Mouse (Mus musculus): Measurements from ENCODE around the gene Fnip2. TPM values are rescaled to one million over a fixed set of nuclear protein-coding genes. Genes with fewer than 3 reads are reported as not detected.

The Fnip2 gene
- polyA plus RNA-seq, 1 experiment from 2014 or later = 5.4 TPM

- no peak for DNase-seq (ENCODE audit: low spot score)
- 91% methylated on average over 5 of the region's 5 CpGs for WGBS
- H3K27ac ChIP-seq (replicated peaks) = no peak overlapping the region
- no peaks in the 10 kb centered on the region for H3K9me3 ChIP-seq
- no peaks in the 10 kb centered on the region for H3K4me1 ChIP-seq
- no peaks in the 10 kb centered on the region for H3K36me3 ChIP-seq (replicated peaks)
- H3K27me3 ChIP-seq (replicated peaks; ENCODE audit: low read depth, poor library complexity, severe bottlenecking) = no peaks in the 10 kb centered on the region
- no peak overlapping the region for H3K4me3 ChIP-seq
These were observed 7.9 kb downstream of the Fnip2 start for GRCm38 (mm10) chr3:79559773-79560045.

DNA sequence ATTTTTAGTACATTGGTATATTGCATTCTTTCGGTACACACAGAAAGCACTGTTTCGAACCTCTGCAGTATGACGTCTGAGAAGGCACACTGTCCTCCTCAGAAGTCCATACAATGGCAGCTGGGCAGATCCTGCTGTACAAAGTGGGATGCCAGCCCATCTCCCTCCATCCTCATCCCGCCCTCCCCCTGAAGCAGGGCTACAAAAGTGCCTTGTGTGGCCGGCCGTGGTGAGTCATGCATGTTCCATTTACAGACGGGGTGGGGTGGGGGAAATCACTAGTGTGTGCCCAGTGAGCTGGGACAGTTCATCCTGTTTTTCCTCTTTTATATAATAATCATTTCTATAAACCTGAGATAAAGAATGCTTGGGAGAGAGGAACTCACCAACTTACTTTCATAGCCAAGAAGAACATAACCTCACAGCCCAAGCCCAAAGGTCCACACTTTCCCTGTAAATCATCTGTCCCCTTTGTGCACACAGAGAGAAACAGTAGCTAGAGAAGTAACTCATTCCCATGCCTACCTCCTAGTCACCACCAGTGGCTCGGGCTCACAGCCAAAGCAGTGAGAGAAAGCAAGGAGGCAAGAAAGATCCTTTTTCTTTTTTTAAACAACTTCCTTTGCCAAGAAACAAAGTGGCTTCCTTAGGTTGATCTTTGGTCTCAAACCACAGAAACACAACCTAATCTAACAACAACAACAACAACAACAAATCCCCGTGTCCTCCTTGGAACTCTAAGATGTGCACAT is 8.4 kb downstream of the Fnip2 start:
- no peaks in the 10 kb centered on the region for H3K27me3 ChIP-seq (replicated peaks; ENCODE audit: low read depth, poor library complexity, severe bottlenecking)
- WGBS = 82% methylated on average over 9 of the region's 9 CpGs
- no peak overlapping the region for H3K27ac ChIP-seq (replicated peaks)
- no peaks in the 10 kb centered on the region for H3K4me1 ChIP-seq
- DNase-seq (ENCODE audit: low spot score) = no peak
- H3K4me3 ChIP-seq = no peak overlapping the region
- H3K9me3 ChIP-seq = no peaks in the 10 kb centered on the region
- no peaks in the 10 kb centered on the region for H3K36me3 ChIP-seq (replicated peaks)

DNA sequence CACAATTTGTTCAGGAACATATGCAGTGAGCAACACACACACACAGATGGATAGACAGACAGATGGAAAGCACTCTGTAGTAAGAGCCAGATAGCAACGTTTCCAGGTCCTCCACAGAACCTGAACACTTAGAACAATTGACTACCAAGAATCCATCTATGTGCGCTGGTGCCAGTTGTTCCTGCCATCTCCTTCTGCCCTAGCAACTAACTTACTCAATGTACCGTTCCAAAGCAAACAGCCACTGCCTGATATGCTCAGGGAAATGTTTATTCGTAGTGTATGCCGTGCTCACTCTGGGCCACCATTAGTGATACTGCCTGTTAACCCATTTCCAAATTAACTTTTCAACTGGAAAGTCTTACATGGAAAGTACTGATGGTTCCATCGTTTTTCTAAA is 12.5 kb downstream of the Fnip2 start:
- 90% methylated on average over 6 of the region's 6 CpGs for WGBS
- DNase-seq (ENCODE audit: low spot score) = no peak
- Histone ChIP-seq H3K27ac (replicated peaks) (no peak overlapping the region), H3K4me3 (no peak overlapping the region), H3K9me3 (no peaks in the 10 kb centered on the region), H3K36me3 (replicated peaks) (0 out of 2 replicates have a peak, but pooled peaks cover 3% of the 10 kb centered on the region), H3K27me3 (replicated peaks; ENCODE audit: low read depth, poor library complexity, severe bottlenecking) (no peaks in the 10 kb centered on the region), H3K4me1 (no peaks in the 10 kb centered on the region)

DNA sequence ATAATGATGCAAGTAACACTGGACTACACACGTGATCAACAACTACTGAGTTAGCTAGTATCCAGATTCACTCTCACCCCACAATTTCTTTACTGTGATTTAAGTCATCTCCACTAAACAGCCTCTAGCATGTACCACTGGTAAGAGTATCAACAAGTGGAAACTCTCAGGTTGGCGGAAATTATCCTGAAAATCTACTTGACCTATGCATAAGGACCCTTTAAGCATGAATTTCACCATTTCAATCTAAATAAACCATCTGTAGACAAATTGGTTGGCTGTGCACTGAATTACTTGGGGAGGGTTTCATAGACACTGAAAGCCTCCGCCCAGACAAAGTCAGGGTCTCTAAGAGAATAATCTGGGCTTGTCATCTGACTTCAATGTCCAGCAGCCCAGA is 13.8 kb downstream of the Fnip2 start:
- H3K9me3 ChIP-seq = no peaks in the 10 kb centered on the region
- no peak for DNase-seq (ENCODE audit: low spot score)

DNA sequence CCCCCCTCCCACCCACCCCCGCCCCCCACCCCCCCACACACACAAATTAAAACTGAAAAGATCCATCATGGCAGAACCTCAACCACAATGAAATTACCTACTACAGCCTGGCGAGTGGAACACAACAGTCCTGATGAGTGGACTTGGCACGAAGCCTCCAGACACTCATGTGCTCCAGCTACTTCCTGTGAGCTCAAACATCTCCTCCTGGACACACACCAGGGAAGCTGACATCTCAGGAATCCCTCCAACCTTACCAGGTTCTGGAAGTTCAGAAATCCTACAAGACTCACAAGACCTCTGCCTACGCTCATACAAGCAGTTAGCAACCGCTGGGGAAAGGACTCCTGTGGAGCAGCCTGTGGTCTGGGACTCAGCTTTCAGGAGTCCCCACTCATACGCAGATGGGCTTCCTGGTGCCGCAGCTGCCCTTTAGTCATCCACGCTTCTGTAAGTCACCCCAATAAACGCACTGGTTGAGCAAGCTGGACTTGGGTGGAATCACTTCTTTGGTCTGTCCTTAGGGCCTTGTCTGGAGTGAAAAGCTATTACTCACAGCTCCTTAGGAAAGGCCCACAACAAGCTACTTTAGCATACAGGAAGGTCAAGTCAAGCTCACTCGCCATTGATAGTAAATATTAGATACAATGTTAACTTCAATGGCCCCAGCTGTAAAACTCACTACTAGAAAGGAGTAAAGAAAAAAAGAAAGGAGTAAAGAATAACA is 15.6 kb downstream of the Fnip2 start:
- Histone ChIP-seq H3K36me3 (replicated peaks) (0 out of 2 replicates have a peak, but pooled peaks cover 3% of the 10 kb centered on the region), H3K27me3 (replicated peaks; ENCODE audit: low read depth, poor library complexity, severe bottlenecking) (no peaks in the 10 kb centered on the region), H3K27ac (replicated peaks) (no peak overlapping the region), H3K9me3 (no peaks in the 10 kb centered on the region), H3K4me3 (no peak overlapping the region), H3K4me1 (peaks cover 4% of the 10 kb centered on the region; the same call in 1 of the 2 replicates)
- 88% methylated on average over 10 of the region's 10 CpGs for WGBS
- no peak for DNase-seq (ENCODE audit: low spot score)

More for the DNA sequence above, 13.8 kb downstream of the Fnip2 start:
- no peak overlapping the region for H3K4me3 ChIP-seq
- peaks cover 4% of the 10 kb centered on the region; the same call in 1 of the 2 replicates for H3K4me1 ChIP-seq
- no peaks in the 10 kb centered on the region for H3K27me3 ChIP-seq (replicated peaks; ENCODE audit: low read depth, poor library complexity, severe bottlenecking)
- 92% methylated on average over 3 of the region's 3 CpGs for WGBS
- H3K36me3 ChIP-seq (replicated peaks) = 0 out of 2 replicates have a peak, but pooled peaks cover 3% of the 10 kb centered on the region
- no peak overlapping the region for H3K27ac ChIP-seq (replicated peaks)

- no peaks in the 10 kb centered on the region for H3K9me3 ChIP-seq
- peaks cover 3% of the 10 kb centered on the region; the same call in 1 of the 2 replicates for H3K36me3 ChIP-seq (replicated peaks)
- no peak for DNase-seq (ENCODE audit: low spot score)
- no peak overlapping the region for H3K27ac ChIP-seq (replicated peaks)
- 96% methylated on average over 8 of the region's 8 CpGs for whole genome bisulfite sequencing
- H3K4me3 ChIP-seq = no peak overlapping the region
- H3K27me3 ChIP-seq (replicated peaks; ENCODE audit: low read depth, poor library complexity, severe bottlenecking) = no peaks in the 10 kb centered on the region
- H3K4me1 ChIP-seq = peaks cover 4% of the 10 kb centered on the region; the same call in 1 of the 2 replicates
These were observed 17.7 kb downstream of the Fnip2 start for GRCm38 (mm10) chr3:79549751-79550393.

- Histone ChIP-seq H3K27ac (replicated peaks) (no peak overlapping the region), H3K4me1 (peaks cover 4% of the 10 kb centered on the region; the same call in 1 of the 2 replicates), H3K36me3 (replicated peaks) (peaks cover 4% of the 10 kb centered on the region; the same call in 1 of the 2 replicates), H3K4me3 (no peak overlapping the region), H3K9me3 (no peaks in the 10 kb centered on the region), H3K27me3 (replicated peaks; ENCODE audit: low read depth, poor library complexity, severe bottlenecking) (no peaks in the 10 kb centered on the region)
- no peak for DNase-seq (ENCODE audit: low spot score)
- 83% methylated on average over 17 of the region's 17 CpGs for WGBS
These were observed 18.7 kb downstream of the Fnip2 start for GRCm38 (mm10) chr3:79548681-79549437.

GRCm38 (mm10) chr3:79542585-79542984 is 25.0 kb downstream of the Fnip2 start:
- Histone ChIP-seq H3K4me3 (no peak overlapping the region), H3K27me3 (replicated peaks; ENCODE audit: low read depth, poor library complexity, severe bottlenecking) (no peaks in the 10 kb centered on the region), H3K27ac (replicated peaks) (no peak overlapping the region), H3K9me3 (no peaks in the 10 kb centered on the region), H3K36me3 (replicated peaks) (peaks cover 5% of the 10 kb centered on the region; the same call in 1 of the 2 replicates), H3K4me1 (peaks cover 4% of the 10 kb centered on the region)
- DNase-seq (ENCODE audit: low spot score) = no peak
- 36% methylated on average over 6 of the region's 6 CpGs for WGBS

DNA sequence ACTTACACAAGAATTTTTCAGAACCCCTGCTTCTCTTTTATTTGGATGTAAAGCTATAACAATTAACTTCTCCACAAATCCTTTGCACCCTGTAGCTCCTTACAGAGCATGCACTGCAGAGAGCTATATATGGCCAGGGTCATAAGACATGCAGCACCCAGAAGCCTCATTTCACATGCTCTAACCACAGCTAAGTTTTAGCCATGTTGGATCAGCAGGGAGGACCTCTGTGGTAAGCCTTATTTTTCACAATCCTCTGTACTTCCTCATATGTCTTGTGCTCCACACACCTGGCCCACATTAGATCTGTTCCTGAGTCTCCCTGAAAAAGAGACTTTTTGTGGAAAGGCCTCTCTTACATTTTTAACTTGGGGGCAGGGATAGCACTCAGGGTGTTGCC is 27.9 kb downstream of the Fnip2 start:
- Histone ChIP-seq H3K36me3 (replicated peaks) (0 out of 2 replicates have a peak, but pooled peaks cover 5% of the 10 kb centered on the region), H3K4me1 (peaks cover 4% of the 10 kb centered on the region), H3K27ac (replicated peaks) (no peak overlapping the region), H3K27me3 (replicated peaks; ENCODE audit: low read depth, poor library complexity, severe bottlenecking) (no peaks in the 10 kb centered on the region), H3K9me3 (no peaks in the 10 kb centered on the region), H3K4me3 (no peak overlapping the region)
- no peak for DNase-seq (ENCODE audit: low spot score)

DNA sequence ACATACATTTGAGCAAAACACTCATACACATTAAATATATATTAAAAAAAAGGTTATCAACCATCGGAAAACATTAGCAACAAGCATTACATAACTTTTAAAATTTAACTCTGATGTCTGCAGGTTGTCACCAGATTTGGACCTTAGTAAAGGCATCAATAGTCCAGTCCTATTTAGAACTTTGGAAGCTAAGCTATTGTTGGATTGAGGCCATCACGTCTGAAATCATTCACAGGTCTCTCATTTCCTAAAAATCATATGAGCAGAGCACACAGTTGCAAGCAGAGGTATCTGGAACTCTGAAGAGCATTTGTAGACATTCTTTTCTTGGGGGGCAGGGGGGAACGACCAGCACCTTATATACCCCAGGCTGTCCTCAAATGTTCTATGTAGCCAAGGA is 28.5 kb downstream of the Fnip2 start:
- Histone ChIP-seq H3K4me3 (no peak overlapping the region), H3K36me3 (replicated peaks) (0 out of 2 replicates have a peak, but pooled peaks cover 5% of the 10 kb centered on the region), H3K27me3 (replicated peaks; ENCODE audit: low read depth, poor library complexity, severe bottlenecking) (no peaks in the 10 kb centered on the region), H3K9me3 (no peaks in the 10 kb centered on the region), H3K27ac (replicated peaks) (no peak overlapping the region), H3K4me1 (peaks cover 4% of the 10 kb centered on the region)
- DNase-seq (ENCODE audit: low spot score) = no peak
- 93% methylated on average over 3 of the region's 3 CpGs for WGBS

DNA sequence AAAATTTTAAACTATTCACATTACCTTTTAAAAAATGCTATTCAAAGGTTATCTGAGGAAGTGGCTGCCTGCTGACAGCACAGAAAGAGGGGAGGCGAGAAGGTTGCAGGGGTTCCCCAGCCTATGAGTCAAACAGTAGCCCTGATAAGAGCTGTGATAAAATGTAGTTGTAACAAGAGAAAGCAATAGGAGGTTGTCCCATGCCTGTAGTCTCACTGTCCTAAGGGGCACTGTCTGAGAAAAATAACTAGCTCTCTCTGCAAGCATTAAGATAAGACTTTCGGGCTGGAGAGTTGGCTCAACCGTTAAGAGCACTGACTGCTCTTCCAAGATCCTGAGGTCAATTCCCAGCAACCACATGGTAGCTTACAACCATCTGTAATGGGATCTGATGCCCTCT is 29.3 kb downstream of the Fnip2 start:
- no peak overlapping the region for H3K4me3 ChIP-seq

DNA sequence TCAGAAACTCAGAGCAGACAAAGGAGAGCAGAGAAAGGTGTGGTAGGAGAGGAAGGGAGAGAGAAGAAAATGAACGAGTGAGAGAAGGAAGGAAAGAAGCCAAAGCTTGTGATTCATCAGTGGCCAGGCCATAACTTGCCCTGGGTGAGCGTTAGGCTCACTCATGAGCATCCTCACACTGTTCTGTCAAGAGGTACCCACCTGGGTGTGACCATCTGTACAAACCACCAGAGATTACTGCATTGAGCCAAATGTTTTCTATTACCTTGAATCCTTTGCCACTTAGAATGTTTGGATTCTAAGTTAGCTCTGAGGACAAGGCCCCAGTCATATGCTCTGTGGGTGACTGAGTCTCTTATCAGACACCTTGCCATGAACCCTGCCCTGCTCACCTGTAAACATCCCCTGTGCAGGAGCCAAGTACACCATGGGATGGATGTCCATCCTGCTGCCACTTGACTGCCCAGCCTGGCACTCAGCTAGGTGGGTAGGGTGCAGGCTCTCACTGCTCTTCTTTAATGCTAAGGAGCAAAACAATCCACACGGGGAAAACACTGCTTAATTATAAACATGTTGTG is 29.9 kb downstream of the Fnip2 start:
- Histone ChIP-seq H3K4me3 (no peak overlapping the region), H3K9me3 (no peaks in the 10 kb centered on the region), H3K4me1 (peaks cover 3% of the 10 kb centered on the region), H3K27me3 (replicated peaks; ENCODE audit: low read depth, poor library complexity, severe bottlenecking) (no peaks in the 10 kb centered on the region), H3K27ac (replicated peaks) (no peak overlapping the region), H3K36me3 (replicated peaks) (no peaks in the 10 kb centered on the region)
- DNase-seq (ENCODE audit: low spot score) = no peak
- 84% methylated on average over 3 of the region's 3 CpGs for WGBS

More for the DNA sequence above, 29.3 kb downstream of the Fnip2 start:
- DNase-seq (ENCODE audit: low spot score) = no peak
- peaks cover 4% of the 10 kb centered on the region for H3K4me1 ChIP-seq
- no peaks in the 10 kb centered on the region for H3K36me3 ChIP-seq (replicated peaks)
- no peaks in the 10 kb centered on the region for H3K27me3 ChIP-seq (replicated peaks; ENCODE audit: low read depth, poor library complexity, severe bottlenecking)
- WGBS = 90% methylated on average over 3 of the region's 3 CpGs
- no peaks in the 10 kb centered on the region for H3K9me3 ChIP-seq
- H3K27ac ChIP-seq (replicated peaks) = no peak overlapping the region

Data from embryonic facial prominence, embryonic 10.5 days (tissue).